Mouse (Mus musculus) liver, postnatal 0 days (tissue): ENCODE results near the gene Usp2. TPM values are rescaled to one million over a fixed set of nuclear protein-coding genes. Genes with fewer than 3 reads are reported as not detected.

Experiments used
- ATAC-seq: fragments of 200-750 bp; cut with Nextera tagmentation; 2 replicates; pipeline ENCODE4 v1.8.0; 2017; ENCODE audit warnings: mild to moderate bottlenecking, moderate library complexity
- DNase-seq: peaks from one replicate; pipeline ENCODE4 v3.0.0-alpha.2; 2016
- H3K27ac ChIP-seq: fragments of 300-500 bp; sonication (generic); 2 replicates; pipeline ENCODE4 v1.5.1; 2014; ENCODE audit warnings: antibody characterized with exemption, moderate library complexity, mild to moderate bottlenecking, low read depth
- H3K27me3 ChIP-seq: fragments of 300-500 bp; sonication (generic); 2 replicates; pipeline ENCODE4 v1.6.1; 2014; ENCODE audit warnings: low read length, control low read depth, mixed read lengths; ENCODE audit not compliant: insufficient read depth
- H3K36me3 ChIP-seq: fragments of 300-500 bp; sonication (generic); replicated peaks from 2 replicates; pipeline ENCODE4 v1.6.1; 2014; ENCODE audit warnings: mild to moderate bottlenecking, control low read depth, low read length, moderate library complexity, mixed read lengths; ENCODE audit not compliant: insufficient read depth
- H3K4me1 ChIP-seq: fragments of 300-500 bp; sonication (generic); 2 replicates; pipeline ENCODE4 v1.6.1; 2014; ENCODE audit warnings: antibody characterized with exemption, mild to moderate bottlenecking, control low read depth; ENCODE audit not compliant: insufficient read depth
- H3K4me2 ChIP-seq: fragments of 300-500 bp; sonication (generic); 2 replicates; pipeline ENCODE4 v1.6.1; 2014; ENCODE audit warnings: low read depth, mild to moderate bottlenecking, low read length, moderate library complexity, mixed read lengths
- H3K4me3 ChIP-seq: fragments of 300-500 bp; sonication (generic); 2 replicates; pipeline ENCODE4 v1.5.1; 2014; ENCODE audit warnings: low read depth, low read length
- H3K9ac ChIP-seq: fragments of 300-500 bp; sonication (generic); replicated peaks from 2 replicates; pipeline ENCODE4 v1.6.1; 2014; ENCODE audit warnings: mild to moderate bottlenecking, moderate library complexity
- H3K9me3 ChIP-seq: fragments of 300-500 bp; sonication (generic); 2 replicates; pipeline ENCODE4 v1.6.1; 2016; ENCODE audit warnings: mild to moderate bottlenecking, control low read depth, low read length, mixed read lengths
- CTCF ChIP-seq: sonication (generic); IDR thresholded peaks from 2 replicates; pipeline ENCODE4 v1.5.1; 2016; ENCODE audit warnings: antibody characterized with exemption, low read depth
- EP300 ChIP-seq: IDR thresholded peaks from 2 replicates; pipeline ENCODE4 v1.6.1; 2016; ENCODE audit warnings: antibody characterized with exemption, low read depth, mild to moderate bottlenecking
- WGBS: fragments of 180-500 bp; shearing (Covaris S2); extraction: QIAGEN DNeasy Blood & Tissue Kit; methylation state at CpG from one replicate; pipeline ENCODE4 v1.1.7; 2014; ENCODE audit not compliant: insufficient replicate concordance; 5-methylcytosine and 5-hydroxymethylcytosine counted together
- polyA plus RNA-seq: library from polyadenylated mRNA; unstranded; fragments of >200 nt; fragmentation: Nextera tagmentation; extraction: Ambion mirVana; gene quantifications from 2 replicates; pipeline ENCODE4 v1.2.1, GENCODE M21; 2015

Usp2 gene
- polyA plus RNA-seq, 1 experiment from 2014 or later, result 2.9 TPM

GRCm38 (mm10) chr9:44134851-44135730, 68.3 kb downstream of the Usp2 start:
- H3K36me3 ChIP-seq, result no peaks in the 10 kb centered on the region
- no peaks in the 10 kb centered on the region for H3K9me3 ChIP-seq
- peak overlapping the region; percentile 47 for H3K9ac ChIP-seq
- H3K27ac ChIP-seq, result no peak overlapping the region
- peak overlapping the region; percentile 73 for H3K4me2 ChIP-seq
- TF ChIP-seq EP300 (no peak), CTCF (no peak)
- ATAC-seq (no peak), DNase-seq (peak; percentile 48)
- H3K4me3 ChIP-seq, result peak overlapping the region; percentile 50
- 4% methylated on average over 46 of the region's 49 CpGs for WGBS
- peaks cover 63% of the 10 kb centered on the region for H3K27me3 ChIP-seq
- H3K4me1 ChIP-seq, result peaks cover 19% of the 10 kb centered on the region

GRCm38 (mm10) chr9:44135731-44136411, 69.0 kb downstream of the Usp2 start:
- no peaks in the 10 kb centered on the region for H3K36me3 ChIP-seq
- peak overlapping the region; percentile 47 for H3K9ac ChIP-seq
- no peak for TF ChIP-seq CTCF
- no peak for TF ChIP-seq EP300
- peak overlapping the region; percentile 50 for H3K4me3 ChIP-seq
- no peak overlapping the region for H3K27ac ChIP-seq
- peaks cover 12% of the 10 kb centered on the region for H3K4me1 ChIP-seq
- peak overlapping the region; percentile 73 for H3K4me2 ChIP-seq
- peaks cover 57% of the 10 kb centered on the region for H3K27me3 ChIP-seq
- DNase-seq (no peak), ATAC-seq (no peak)
- WGBS, result 50% methylated on average over 7 of the region's 7 CpGs
- no peaks in the 10 kb centered on the region for H3K9me3 ChIP-seq

- Histone ChIP-seq H3K27ac (no peak overlapping the region), H3K36me3 (peaks cover 9% of the 10 kb centered on the region), H3K9me3 (no peaks in the 10 kb centered on the region), H3K27me3 (peaks cover 42% of the 10 kb centered on the region), H3K4me3 (no peak overlapping the region), H3K9ac (no peak overlapping the region), H3K4me1 (peaks cover 12% of the 10 kb centered on the region), H3K4me2 (no peak overlapping the region)
- ATAC-seq (no peak), DNase-seq (no peak)
- TF ChIP-seq EP300, result no peak
- TF ChIP-seq CTCF, result no peak
- WGBS, result 18% methylated on average over 4 of the region's 4 CpGs
Observed at GRCm38 (mm10) chr9:44137846-44138245, 71.0 kb downstream of the Usp2 start.

GRCm38 (mm10) chr9:44141951-44142350, 75.1 kb downstream of the Usp2 start:
- WGBS, result 77% methylated on average over 5 of the region's 5 CpGs
- no peak overlapping the region for H3K27ac ChIP-seq
- no peak overlapping the region for H3K4me2 ChIP-seq
- H3K4me3 ChIP-seq, result no peak overlapping the region
- no peaks in the 10 kb centered on the region for H3K4me1 ChIP-seq
- TF ChIP-seq CTCF, result no peak
- no peak for TF ChIP-seq EP300
- H3K27me3 ChIP-seq, result 0 out of 2 replicates have a peak, but pooled peaks cover 1% of the 10 kb centered on the region
- ATAC-seq (no peak), DNase-seq (no peak)
- peaks cover 25% of the 10 kb centered on the region for H3K36me3 ChIP-seq
- H3K9me3 ChIP-seq, result no peaks in the 10 kb centered on the region
- no peak overlapping the region for H3K9ac ChIP-seq

- Histone ChIP-seq H3K9me3 (no peaks in the 10 kb centered on the region), H3K27ac (no peak overlapping the region), H3K27me3 (no peaks in the 10 kb centered on the region), H3K4me2 (no peak overlapping the region), H3K4me1 (no peaks in the 10 kb centered on the region), H3K36me3 (peaks cover 26% of the 10 kb centered on the region), H3K9ac (no peak overlapping the region), H3K4me3 (no peak overlapping the region)
- no peak for TF ChIP-seq CTCF
- no peak for TF ChIP-seq EP300
- DNase-seq, result no peak
- no peak for ATAC-seq
- WGBS, result 87% methylated on average over 5 of the region's 5 CpGs
Observed at GRCm38 (mm10) chr9:44143421-44143820, 76.6 kb downstream of the Usp2 start.

- Histone ChIP-seq H3K4me1 (no peaks in the 10 kb centered on the region), H3K9me3 (no peaks in the 10 kb centered on the region), H3K36me3 (peaks cover 26% of the 10 kb centered on the region), H3K27me3 (no peaks in the 10 kb centered on the region), H3K4me3 (no peak overlapping the region), H3K4me2 (no peak overlapping the region), H3K27ac (no peak overlapping the region), H3K9ac (no peak overlapping the region)
- ATAC-seq, result no peak
- no peak for DNase-seq
- WGBS, result 61% methylated on average over 7 of the region's 8 CpGs
- TF ChIP-seq EP300 (no peak), CTCF (peak; percentile 35)
Observed at GRCm38 (mm10) chr9:44144023-44144717, 77.3 kb downstream of the Usp2 start.
